Mouse (Mus musculus): ENCODE data around the gene Naa10.

The Naa10 gene

GRCm38 (mm10) chrX:73914827-73915703 is 6.7 kb downstream of the Naa10 start:
- in situ Hi-C loops (cut with MboI): no loop called here

- in situ Hi-C loops (cut with MboI): no loop called here
Observed at GRCm38 (mm10) chrX:73911588-73911987, 10.2 kb downstream of the Naa10 start.

GRCm38 (mm10) chrX:73911156-73911555 is 10.6 kb downstream of the Naa10 start:
- in situ Hi-C loops (cut with MboI): no loop called here

GRCm38 (mm10) chrX:73910451-73910850 is 11.3 kb downstream of the Naa10 start:
- in situ Hi-C loops (cut with MboI): no loop called here

- in situ Hi-C loops (cut with MboI): no loop called here
Observed at GRCm38 (mm10) chrX:73910049-73910448, 11.7 kb downstream of the Naa10 start.

- in situ Hi-C loops (cut with MboI): no loop called here
Observed at GRCm38 (mm10) chrX:73897959-73898358, 23.8 kb downstream of the Naa10 start.

GRCm38 (mm10) chrX:73895719-73896118 is 26.0 kb downstream of the Naa10 start, which contains the start of gene L1cam:
TSS of gene L1cam (minus strand) at chrX:73896105.
- in situ Hi-C loops (cut with MboI): no loop called here

- in situ Hi-C loops (cut with MboI): no loop called here
Observed at GRCm38 (mm10) chrX:73892833-73893232, 28.9 kb downstream of the Naa10 start.

- in situ Hi-C loops (cut with MboI): no loop called here
Observed at GRCm38 (mm10) chrX:73891551-73892152, 30.1 kb downstream of the Naa10 start, which contains the start of gene Avpr2. TSS of gene Avpr2 (plus strand) at chrX:73892102.

- in situ Hi-C loops (cut with MboI): no loop called here
Observed at GRCm38 (mm10) chrX:73881463-73881862, 40.3 kb downstream of the Naa10 start.

- in situ Hi-C loops (cut with MboI): no loop called here
Observed at GRCm38 (mm10) chrX:73881036-73881427, 40.7 kb downstream of the Naa10 start.

GRCm38 (mm10) chrX:73880194-73881035 is 41.3 kb downstream of the Naa10 start:
- in situ Hi-C loops (cut with MboI): no loop called here

GRCm38 (mm10) chrX:73877014-73877413 is 44.7 kb downstream of the Naa10 start:
- in situ Hi-C loops (cut with MboI): no loop called here

- in situ Hi-C loops (cut with MboI): no loop called here
Observed at GRCm38 (mm10) chrX:73875881-73876280, 45.9 kb downstream of the Naa10 start.

- in situ Hi-C loops (cut with MboI): no loop called here
Observed at GRCm38 (mm10) chrX:73871956-73872355, 49.8 kb downstream of the Naa10 start.

GRCm38 (mm10) chrX:73871474-73871873 is 50.3 kb downstream of the Naa10 start:
- in situ Hi-C loops (cut with MboI): no loop called here

- in situ Hi-C loops (cut with MboI): no loop called here
Observed at GRCm38 (mm10) chrX:73869334-73869733, 52.4 kb downstream of the Naa10 start.

GRCm38 (mm10) chrX:73867852-73868251 is 53.9 kb downstream of the Naa10 start:
- in situ Hi-C loops (cut with MboI): no loop called here

- in situ Hi-C loops (cut with MboI): no loop called here
Observed at GRCm38 (mm10) chrX:73867256-73867655, 54.5 kb downstream of the Naa10 start.
